Mouse (Mus musculus): ENCODE measurements around the gene Col18a1. TPM values are rescaled to one million over a fixed set of nuclear protein-coding genes. Genes with fewer than 3 reads are reported as not detected.

The Col18a1 gene
- polyA plus RNA-seq, 1 experiment, result 38.1 TPM

DNA sequence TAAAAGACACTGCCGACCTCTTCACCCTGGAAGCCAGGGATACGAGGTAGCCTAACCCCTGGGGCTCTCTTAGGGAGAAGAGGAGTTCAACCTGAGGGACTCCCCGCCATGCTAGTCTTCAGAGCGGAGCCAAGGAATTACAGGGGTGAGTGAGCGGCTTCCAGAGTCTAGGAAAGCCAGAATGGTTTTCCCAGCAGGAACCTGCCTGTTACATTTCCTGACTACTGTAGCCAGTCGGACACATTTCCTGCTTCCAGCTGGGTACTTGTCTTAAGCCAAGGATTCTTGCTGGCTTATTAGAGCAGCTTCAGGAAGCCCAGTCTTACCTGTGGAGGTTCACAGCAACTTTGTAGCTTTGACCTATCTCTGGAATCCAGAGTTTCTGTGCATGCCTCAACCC is 34.8 kb downstream of the Col18a1 start:
- no peak for DNase-seq
- no peaks in the 10 kb centered on the region for H3K4me1 ChIP-seq (ENCODE audit: control insufficient read depth, insufficient read depth, low read length)
- 61% methylated on average over 6 of the region's 6 CpGs for WGBS
- TF ChIP-seq POLR2A (IDR thresholded peaks at IDR 0.05; ENCODE audit: borderline replicate concordance, extremely low read depth, low read depth, low read length) (no peak), CTCF (IDR thresholded peaks at IDR 0.05; ENCODE audit: insufficient read depth, low read length) (no peak)
- no peak overlapping the region for H3K4me3 ChIP-seq (replicated peaks; ENCODE audit: extremely low read depth, low read depth, low read length)

DNA sequence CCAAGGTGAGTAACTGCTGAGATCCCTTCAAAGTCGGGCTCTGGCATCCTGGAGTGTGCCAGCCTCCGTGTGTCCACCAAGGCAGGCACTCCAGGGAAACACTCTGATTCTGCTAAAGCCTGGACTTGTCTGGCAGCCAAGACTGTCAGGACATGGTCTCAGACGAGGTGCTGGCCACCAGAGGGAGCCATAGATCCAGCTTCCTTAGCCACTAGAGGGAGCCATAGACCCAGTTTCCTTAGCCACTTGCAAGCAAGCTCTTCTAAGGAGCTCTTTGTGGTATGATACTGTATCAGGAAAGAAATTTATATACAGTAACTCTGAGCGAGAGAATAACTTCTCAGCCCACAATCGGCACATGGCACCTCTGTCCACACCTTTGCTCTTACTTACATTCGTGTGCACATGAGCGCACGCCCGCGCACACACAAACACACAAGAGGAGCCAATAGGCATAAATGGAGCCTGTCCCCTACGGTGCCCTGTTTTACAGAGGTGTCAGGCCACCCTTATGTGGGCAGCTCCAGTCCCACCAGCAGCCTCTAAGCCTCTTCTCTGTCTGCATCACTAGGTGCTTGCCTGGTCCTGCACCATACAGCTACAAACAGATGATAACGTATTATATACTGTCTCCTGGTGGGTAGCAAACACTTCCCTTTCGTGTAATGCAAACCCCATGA is 35.6 kb downstream of the Col18a1 start:
- Histone ChIP-seq H3K4me3 (replicated peaks; ENCODE audit: extremely low read depth, low read depth, low read length) (no peak overlapping the region), H3K4me1 (ENCODE audit: control insufficient read depth, insufficient read depth, low read length) (no peaks in the 10 kb centered on the region)
- no peak for TF ChIP-seq POLR2A (IDR thresholded peaks at IDR 0.05; ENCODE audit: borderline replicate concordance, extremely low read depth, low read depth, low read length)
- TF ChIP-seq CTCF (IDR thresholded peaks at IDR 0.05; ENCODE audit: insufficient read depth, low read length), result peak; percentile 100
- WGBS, result 43% methylated on average over 13 of the region's 13 CpGs
- peak; percentile 91 for DNase-seq

DNA sequence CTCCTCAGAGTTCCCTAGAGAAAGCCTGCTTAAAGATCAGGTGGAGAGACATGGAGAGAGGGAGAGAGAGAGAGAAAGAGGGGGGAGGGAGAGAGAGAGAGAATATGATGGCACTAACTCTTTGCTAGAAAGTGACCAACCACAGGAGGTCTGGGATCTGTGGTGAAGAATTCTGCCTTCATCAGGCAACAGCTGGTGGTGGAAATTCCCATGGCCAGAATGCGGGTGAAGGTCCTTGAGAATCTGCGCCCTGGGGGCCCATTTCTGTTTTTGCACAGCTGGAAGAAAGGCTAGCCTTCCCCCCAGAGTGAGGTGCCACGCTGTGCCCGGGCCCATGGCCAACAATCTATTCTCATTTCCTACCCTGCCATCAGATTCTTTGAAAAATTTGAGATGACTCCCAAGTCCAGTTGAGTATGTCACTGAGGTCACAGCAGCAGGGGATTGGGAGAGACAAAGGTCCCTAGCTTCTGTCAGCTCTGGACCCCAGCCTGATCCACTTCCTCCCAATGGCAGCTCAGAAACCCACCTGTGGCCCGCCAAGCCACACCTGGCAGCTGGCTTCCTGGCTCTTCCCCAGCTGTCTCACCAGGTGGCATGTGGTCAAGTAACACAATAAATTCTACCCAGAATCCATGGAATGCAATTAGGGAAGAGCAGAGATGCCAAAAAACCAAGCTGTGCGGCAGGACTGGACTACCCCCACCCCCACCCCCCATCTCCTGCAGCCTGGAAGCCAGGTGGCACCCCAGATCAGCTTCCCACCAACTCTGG is 36.5 kb downstream of the Col18a1 start:
- Histone ChIP-seq H3K4me1 (ENCODE audit: control insufficient read depth, insufficient read depth, low read length) (no peaks in the 10 kb centered on the region), H3K4me3 (replicated peaks; ENCODE audit: extremely low read depth, low read depth, low read length) (no peak overlapping the region)
- WGBS, result 74% methylated on average over 6 of the region's 6 CpGs
- DNase-seq, result no peak
- TF ChIP-seq POLR2A (IDR thresholded peaks at IDR 0.05; ENCODE audit: borderline replicate concordance, extremely low read depth, low read depth, low read length) (no peak), CTCF (IDR thresholded peaks at IDR 0.05; ENCODE audit: insufficient read depth, low read length) (no peak)

DNA sequence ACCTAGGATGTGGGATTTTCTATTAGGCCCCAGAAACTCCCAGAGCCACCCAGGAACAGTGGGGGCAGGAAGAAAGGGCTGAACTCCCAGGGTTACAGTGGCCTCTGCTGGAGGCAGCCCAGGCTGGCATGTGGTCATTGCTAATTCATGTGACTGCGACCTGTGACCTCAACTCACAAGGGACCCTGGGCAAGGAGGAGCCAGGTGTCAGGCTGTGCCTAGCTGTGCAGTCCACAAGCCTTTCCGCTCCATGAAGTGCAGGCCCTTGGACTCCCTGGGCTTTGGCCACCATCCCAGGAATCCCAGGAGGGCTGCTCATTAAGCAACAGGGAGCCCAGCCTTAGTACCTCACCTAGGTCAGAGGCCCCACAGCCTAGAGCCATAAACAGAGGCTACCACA is 38.4 kb downstream of the Col18a1 start:
- WGBS, result 66% methylated on average over 2 of the region's 2 CpGs

DNA sequence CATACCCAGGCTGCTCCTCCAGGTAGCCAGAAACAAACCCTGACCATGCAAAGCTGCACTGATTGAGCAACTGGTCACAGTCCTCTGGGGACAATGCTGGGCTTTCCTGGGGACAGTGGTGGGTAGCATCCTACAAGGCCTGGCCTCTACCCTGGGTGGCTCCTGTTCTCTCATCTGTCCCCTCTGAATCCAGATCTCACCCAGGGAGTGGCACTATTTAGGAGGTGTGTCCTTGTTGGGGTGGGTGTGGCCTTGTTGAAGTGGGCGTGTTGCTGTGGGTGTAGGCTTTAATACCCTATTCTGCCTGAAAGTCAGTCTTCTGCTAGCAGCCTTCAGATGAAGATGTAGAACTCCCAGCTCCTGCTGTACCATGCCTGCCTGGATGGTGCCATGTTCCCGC is 39.8 kb downstream of the Col18a1 start:
- no peaks in the 10 kb centered on the region for H3K4me1 ChIP-seq (ENCODE audit: control insufficient read depth, insufficient read depth, low read length)
- 88% methylated on average over 2 of the region's 2 CpGs for WGBS
- DNase-seq, result no peak
- TF ChIP-seq CTCF (IDR thresholded peaks at IDR 0.05; ENCODE audit: insufficient read depth, low read length) (no peak), POLR2A (IDR thresholded peaks at IDR 0.05; ENCODE audit: borderline replicate concordance, extremely low read depth, low read depth, low read length) (no peak)
- no peak overlapping the region for H3K4me3 ChIP-seq (replicated peaks; ENCODE audit: extremely low read depth, low read depth, low read length)

More for the DNA sequence above, 38.4 kb downstream of the Col18a1 start:
- H3K4me3 ChIP-seq (replicated peaks; ENCODE audit: extremely low read depth, low read depth, low read length), result no peak overlapping the region
- TF ChIP-seq POLR2A (IDR thresholded peaks at IDR 0.05; ENCODE audit: borderline replicate concordance, extremely low read depth, low read depth, low read length) (no peak), CTCF (IDR thresholded peaks at IDR 0.05; ENCODE audit: insufficient read depth, low read length) (peak; percentile 43; the same call in 1 of the 2 replicates)
- no peaks in the 10 kb centered on the region for H3K4me1 ChIP-seq (ENCODE audit: control insufficient read depth, insufficient read depth, low read length)
- DNase-seq, result no peak

DNA sequence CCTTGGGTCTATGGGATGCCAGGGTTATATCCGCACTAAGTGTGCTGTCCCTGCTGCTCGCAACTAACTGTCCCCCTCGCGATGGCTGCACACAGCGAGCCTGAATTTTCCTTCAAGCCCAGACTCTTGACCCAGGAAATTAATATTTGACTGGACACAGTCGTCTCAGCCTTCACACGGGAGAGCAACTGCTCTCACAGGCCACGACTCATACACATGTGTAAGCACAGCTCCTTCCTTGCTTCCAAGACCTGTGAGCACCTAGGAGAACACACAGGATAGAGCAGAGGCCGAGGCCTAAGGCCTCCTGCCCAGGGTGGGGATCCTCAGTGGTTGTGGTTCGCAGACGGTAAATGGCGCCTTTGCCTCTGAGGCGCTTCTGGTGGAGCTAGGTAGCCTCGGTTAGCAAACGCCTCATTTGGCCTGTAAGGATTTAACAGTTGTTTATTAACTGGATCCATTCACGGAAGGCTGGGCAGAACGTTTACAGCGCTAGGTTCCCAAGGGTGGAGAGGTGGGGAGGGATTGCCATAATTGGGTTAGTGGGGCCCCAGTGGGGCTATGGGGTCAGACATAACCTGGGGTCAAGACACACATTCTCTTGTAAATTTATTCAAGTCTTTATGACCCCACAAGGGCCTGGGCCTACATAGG is 41.1 kb downstream of the Col18a1 start:
- no peak for DNase-seq
- Histone ChIP-seq H3K4me1 (ENCODE audit: control insufficient read depth, insufficient read depth, low read length) (no peaks in the 10 kb centered on the region), H3K4me3 (replicated peaks; ENCODE audit: extremely low read depth, low read depth, low read length) (no peak overlapping the region)
- WGBS, result 84% methylated on average over 18 of the region's 18 CpGs
- TF ChIP-seq POLR2A (IDR thresholded peaks at IDR 0.05; ENCODE audit: borderline replicate concordance, extremely low read depth, low read depth, low read length), result no peak
- no peak for TF ChIP-seq CTCF (IDR thresholded peaks at IDR 0.05; ENCODE audit: insufficient read depth, low read length)

DNA sequence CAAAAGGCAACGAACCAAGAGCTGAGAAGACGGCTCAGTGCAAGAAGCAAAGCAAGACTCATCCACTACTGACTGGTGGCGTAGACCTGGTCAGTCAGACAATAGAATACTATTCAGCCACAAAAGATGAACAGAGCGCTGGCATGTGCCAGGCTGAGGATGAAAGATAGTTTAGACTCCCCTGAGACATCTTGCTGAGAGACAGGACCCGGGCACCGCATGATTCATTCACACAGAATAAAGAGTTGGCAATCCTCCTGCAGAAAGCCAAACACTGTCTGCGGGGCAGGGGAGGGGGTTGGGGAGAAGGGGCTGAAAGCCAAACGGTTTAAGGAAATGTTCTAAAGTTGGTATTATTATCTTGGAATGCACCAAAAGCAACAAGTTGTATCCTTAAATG is 42.4 kb downstream of the Col18a1 start:
- 52% methylated on average over 8 of the region's 8 CpGs for WGBS
- DNase-seq, result no peak
- TF ChIP-seq POLR2A (IDR thresholded peaks at IDR 0.05; ENCODE audit: borderline replicate concordance, extremely low read depth, low read depth, low read length) (no peak), CTCF (IDR thresholded peaks at IDR 0.05; ENCODE audit: insufficient read depth, low read length) (no peak)
- H3K4me3 ChIP-seq (replicated peaks; ENCODE audit: extremely low read depth, low read depth, low read length), result no peak overlapping the region
- H3K4me1 ChIP-seq (ENCODE audit: control insufficient read depth, insufficient read depth, low read length), result no peaks in the 10 kb centered on the region

DNA sequence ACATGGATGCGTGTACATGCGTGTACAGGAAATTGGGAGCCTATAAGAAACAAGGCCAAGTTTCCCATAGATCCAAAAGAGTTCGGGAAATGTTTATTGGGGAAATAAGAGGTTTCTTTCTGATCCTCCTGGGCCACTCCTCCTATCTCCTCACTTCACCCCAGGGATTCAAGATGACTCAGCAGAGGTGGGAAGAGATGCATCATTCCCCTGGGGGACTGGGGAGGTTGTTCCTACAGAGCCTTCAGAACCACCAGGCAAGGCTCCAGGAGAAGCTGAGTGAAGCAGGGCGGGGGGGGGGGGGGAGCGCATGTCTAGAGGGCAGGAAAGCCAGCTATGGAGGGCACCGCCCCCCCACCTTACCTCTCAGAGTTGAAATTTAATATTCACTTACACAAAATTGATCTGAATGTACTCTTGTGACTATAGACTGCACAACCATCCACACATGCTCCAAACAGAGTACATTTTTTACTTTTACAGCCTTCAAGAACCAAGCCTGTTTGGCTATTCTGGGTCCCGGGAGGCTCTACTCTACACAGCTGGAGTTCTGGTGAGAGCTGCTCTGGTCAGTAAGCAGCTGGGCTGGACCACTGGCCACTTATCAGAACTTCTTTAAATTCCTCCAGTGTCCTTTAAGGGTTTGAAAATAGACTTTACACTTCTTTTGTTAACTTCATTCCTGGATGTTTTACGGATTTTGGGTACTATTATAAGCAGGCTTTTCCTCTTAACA is 44.9 kb downstream of the Col18a1 start:
- no peak for DNase-seq
- no peaks in the 10 kb centered on the region; the same call in 1 of the 2 replicates for H3K4me1 ChIP-seq (ENCODE audit: control insufficient read depth, insufficient read depth, low read length)
- TF ChIP-seq POLR2A (IDR thresholded peaks at IDR 0.05; ENCODE audit: borderline replicate concordance, extremely low read depth, low read depth, low read length) (no peak), CTCF (IDR thresholded peaks at IDR 0.05; ENCODE audit: insufficient read depth, low read length) (no peak)
- H3K4me3 ChIP-seq (replicated peaks; ENCODE audit: extremely low read depth, low read depth, low read length), result no peak overlapping the region
- 86% methylated on average over 8 of the region's 8 CpGs for WGBS

DNA sequence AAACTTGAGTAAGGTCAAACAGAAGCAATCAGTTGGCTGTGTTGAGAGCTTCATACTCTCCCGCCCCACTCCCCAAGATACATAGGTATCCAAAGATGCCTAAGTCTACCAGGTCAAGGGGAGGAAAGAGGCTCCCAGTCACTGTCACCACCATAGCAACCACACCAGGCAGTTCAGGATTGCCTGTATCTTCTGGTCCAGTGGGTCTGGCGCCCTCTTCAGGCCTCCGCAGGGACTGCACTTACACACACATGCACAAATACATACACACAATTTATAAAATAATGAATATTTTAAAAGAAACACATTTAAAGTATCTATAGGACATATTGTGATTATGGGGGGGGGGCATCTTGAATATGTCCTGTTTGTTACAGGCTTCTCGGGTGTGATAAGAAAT is 45.8 kb downstream of the Col18a1 start:
- WGBS, result 82% methylated on average over 4 of the region's 4 CpGs
- TF ChIP-seq CTCF (IDR thresholded peaks at IDR 0.05; ENCODE audit: insufficient read depth, low read length) (peak; percentile 30; the same call in 1 of the 2 replicates), POLR2A (IDR thresholded peaks at IDR 0.05; ENCODE audit: borderline replicate concordance, extremely low read depth, low read depth, low read length) (no peak)
- H3K4me1 ChIP-seq (ENCODE audit: control insufficient read depth, insufficient read depth, low read length), result no peaks in the 10 kb centered on the region; the same call in 1 of the 2 replicates
- no peak for DNase-seq
- H3K4me3 ChIP-seq (replicated peaks; ENCODE audit: extremely low read depth, low read depth, low read length), result no peak overlapping the region

All from lung, adult 2 months (tissue).